Mouse (Mus musculus) left cerebral cortex, postnatal 14 days (tissue): Measurements from ENCODE around the gene Kif1bp. TPM values are rescaled to one million over a fixed set of nuclear protein-coding genes. Genes with fewer than 3 reads are reported as not detected.
A peak's percentile ranks its signal among the peaks of the same experiment; 100 is the strongest.
"Not testable (repeated sequence)": the region's sequence is repeated elsewhere in the genome, so short reads cannot be mapped to it uniquely, and the experiment has no call there.

Source experiments
- DNase-seq, 2 experiments: peaks; one replicate each; pipeline ENCODE4 v3.0.0; 2021 to 2022; ENCODE audit warnings: low spot score in 2 of 2, mixed read lengths in 1 of 2
- intact Hi-C: fragments of 180-260 bp; cut with DNase I; formaldehyde crosslinking; loops from one replicate; pipeline ENCODE4 v1.15.1; 2025
- total RNA-seq, 2 experiments: library from RNA; stranded (reverse); gene quantifications; 2 replicates each; pipeline ENCODE4 v1.2.3; 2021

Kif1bp gene
- total RNA-seq, 2 experiments from 2014 or later, result 167 to 172 TPM

- intact Hi-C loops, result no loop called here
- DNase-seq, result no peak
Observed at GRCm38 (mm10) chr10:62522346-62522950, 55.8 kb downstream of the Kif1bp start.

- DNase-seq, result no peak
- intact Hi-C loops, result no loop called here
Observed at GRCm38 (mm10) chr10:62521763-62522162, 56.5 kb downstream of the Kif1bp start.

DNA sequence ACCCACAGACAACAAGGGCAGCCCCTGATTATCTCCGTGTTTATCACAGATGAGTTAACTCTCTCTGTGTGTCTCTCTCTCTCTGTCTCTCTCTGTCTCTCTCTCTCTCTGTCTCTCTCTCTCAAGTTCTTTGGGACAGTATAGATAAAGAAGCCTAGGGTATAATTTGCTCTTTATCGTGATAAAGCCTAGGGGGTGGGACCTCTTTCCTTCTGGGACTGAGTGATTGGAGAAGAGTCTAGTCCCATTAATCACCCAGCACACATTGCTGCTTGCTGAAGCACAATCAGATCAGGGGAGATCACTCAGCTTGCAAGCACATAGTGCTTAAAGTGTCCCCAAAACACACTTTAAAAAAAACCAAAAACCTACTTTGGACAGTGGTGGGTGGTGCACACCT is 57.3 kb downstream of the Kif1bp start:
- intact Hi-C loops, result no loop called here
- DNase-seq, result no peak

- DNase-seq, result no peak
- intact Hi-C loops, result no loop called here
Observed at GRCm38 (mm10) chr10:62517511-62517910, 60.7 kb downstream of the Kif1bp start.

DNA sequence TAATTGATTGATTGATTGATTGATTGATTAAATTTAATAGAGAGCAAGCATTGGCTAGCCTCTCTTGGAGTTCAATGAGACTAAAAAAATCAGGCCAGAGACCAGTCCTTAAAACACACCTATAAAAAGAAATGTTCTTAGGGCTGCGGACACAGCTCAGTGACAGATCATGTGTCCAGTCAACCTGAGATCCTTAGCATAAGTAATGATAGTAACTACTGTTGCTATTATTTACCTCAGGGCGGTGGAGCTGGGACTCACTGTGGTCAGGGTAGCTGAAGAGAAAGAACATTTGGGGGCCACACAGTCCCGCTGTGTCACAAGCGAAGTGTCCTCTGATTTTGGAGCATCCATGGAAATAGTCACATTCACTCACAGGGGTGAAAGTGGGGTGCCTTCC is 65.4 kb downstream of the Kif1bp start:
- DNase-seq, result no peak
- intact Hi-C loops, result no loop called here

- no peak for DNase-seq
- intact Hi-C loops, result no loop called here
Observed at GRCm38 (mm10) chr10:62511528-62511927, 66.7 kb downstream of the Kif1bp start.

GRCm38 (mm10) chr10:62509032-62509656 is 69.1 kb downstream of the Kif1bp start:
- no peak for DNase-seq
- intact Hi-C loops, result no loop called here

DNA sequence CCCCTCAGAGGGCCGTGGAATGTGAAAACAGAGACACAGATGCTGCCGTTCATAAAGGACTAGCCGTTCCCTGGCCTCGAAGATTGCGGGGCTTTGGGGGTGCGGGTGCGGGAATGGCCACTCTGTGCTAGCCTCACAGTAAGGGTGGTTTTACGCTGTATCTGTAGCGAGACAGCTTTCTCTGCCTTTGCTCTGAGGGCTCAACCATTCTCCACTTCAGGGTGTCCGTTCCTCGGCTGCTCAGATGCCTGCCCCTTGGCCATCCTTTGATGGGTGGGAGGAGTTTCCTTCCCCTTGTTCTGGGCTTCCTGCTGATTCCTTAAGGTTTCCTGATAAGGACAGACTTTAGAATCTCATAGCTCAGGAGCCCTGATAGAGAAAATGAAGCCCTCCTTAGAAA is 69.8 kb downstream of the Kif1bp start:
- DNase-seq, result no peak
- intact Hi-C loops, result no loop called here

- peak in 1 of 2 experiments; percentile 11 for DNase-seq
- intact Hi-C loops, result no loop called here
Observed at GRCm38 (mm10) chr10:62507591-62508308, 70.5 kb downstream of the Kif1bp start.

GRCm38 (mm10) chr10:62507071-62507470 is 71.2 kb downstream of the Kif1bp start:
- intact Hi-C loops, result no loop called here
- DNase-seq, result no peak

DNA sequence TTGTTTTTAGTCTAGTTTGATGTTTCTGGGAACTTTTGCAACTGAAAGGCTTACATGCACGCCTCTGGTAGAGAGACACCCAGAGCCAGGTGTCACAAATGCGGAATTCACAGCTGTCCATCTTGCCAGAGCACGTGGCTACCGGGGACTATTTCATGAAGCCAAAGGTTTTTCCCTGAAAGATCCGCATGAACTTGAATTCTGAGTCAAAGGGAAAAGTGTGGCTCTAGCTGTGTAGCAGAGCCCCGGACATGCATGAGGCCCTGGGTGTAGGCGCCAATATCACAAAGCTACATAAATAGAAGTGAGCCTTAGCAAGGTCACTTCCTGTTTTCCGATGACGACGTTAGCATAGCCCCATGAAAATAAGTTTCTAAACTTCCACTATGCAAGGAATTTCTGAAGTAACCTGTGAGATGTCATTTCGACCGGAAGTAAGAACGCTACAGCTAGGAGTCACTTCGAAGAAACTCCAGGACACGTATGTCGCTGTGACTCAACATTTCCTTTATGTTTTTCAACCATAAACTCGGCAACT is 72.2 kb downstream of the Kif1bp start:
- intact Hi-C loops, result no loop called here

DNA sequence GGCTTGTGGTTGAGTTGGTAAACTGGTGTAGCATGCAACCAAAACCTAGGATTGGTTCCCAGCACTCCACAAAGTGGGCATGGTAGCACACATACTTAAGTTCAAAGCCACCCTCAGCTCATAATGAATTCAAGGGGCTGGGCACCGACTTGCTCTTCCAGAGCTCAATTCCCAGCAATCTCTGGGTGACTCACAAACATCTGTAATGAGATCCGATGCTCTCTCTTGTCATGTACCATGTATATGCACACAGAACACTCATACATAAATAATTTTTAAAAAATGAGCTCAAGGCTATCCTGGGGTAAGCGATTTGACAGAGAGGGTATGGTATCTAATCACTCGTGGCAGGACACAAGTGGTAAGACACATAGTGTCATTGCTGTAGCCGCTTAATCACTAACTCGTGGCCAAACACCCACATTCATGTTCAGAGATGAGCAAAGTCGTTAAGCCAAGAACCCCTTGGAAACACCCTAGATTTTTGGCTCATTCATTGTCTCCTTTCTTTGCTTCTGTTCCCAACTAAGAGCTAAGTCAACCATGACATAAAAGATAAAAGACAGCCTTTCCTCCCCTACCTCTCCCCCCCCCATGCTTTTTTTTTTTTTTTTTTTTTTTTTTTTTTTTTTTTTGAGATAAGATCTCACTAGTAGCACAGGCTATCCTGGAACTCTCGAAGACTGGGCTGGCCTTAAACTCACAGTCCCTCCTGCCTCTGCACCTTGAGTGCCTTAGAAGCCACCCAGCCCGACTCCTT is 72.9 kb downstream of the Kif1bp start:
- no peak for DNase-seq
- intact Hi-C loops, result no loop called here

More for the DNA sequence above, 72.2 kb downstream of the Kif1bp start:
- no peak for DNase-seq

- DNase-seq, result no peak
- intact Hi-C loops, result no loop called here
Observed at GRCm38 (mm10) chr10:62503836-62504628, 74.2 kb downstream of the Kif1bp start.

GRCm38 (mm10) chr10:62503353-62503752 is 74.9 kb downstream of the Kif1bp start:
- intact Hi-C loops, result no loop called here
- no peak for DNase-seq

DNA sequence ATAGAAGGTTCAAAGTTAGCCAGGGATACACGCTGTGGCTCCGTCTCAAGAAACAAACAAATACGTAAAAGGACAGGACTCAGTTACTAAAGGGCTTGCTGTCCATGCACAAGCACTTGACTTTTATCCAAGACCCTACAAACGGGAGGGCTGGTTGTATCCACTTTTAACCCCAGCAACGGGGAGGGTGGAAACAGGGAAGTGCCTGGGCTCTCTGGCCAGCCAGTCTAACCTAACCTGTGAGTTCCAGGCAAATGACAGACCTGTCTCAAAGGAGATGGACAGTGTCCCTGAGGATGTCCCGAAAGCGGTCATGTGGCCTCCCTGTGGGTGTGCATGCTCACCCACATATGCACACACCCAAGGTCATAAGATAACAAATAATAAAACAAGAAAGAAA is 76.3 kb downstream of the Kif1bp start:
- DNase-seq, result no peak
- intact Hi-C loops, result no loop called here

DNA sequence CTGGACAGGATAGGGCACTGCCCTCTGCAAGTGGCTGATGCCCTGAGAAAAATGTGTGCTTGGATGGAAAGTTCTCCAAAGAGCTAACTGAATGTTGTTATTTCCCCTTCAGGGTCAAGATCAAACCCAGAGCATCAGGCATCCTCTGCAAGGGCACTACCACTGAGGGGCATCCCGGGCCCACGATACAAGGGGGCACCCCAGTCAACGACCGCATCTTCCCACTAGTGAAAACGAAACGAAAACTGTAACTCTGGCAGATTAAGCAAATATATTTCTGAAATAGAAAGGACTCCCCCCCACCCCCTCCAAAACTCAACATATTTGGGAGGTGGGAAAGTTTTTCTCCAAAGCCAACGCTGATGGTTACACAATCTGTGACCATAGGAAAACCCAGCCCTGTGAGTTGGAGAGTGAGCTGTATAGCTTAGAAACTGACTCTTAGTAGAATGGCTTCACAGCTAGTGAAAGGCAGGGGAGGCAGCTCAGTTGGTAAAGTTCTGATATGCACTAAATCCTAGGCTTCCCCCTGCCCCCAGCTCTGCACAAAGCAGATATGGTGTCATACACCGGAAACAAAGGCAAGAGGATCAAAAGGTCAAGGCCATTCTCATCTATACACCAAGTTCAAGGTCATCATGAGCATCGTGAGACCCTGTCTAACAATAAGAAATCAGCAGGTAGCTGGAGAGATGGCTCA is 77.2 kb downstream of the Kif1bp start:
- no peak for DNase-seq
- intact Hi-C loops, result loop anchor here (1.0 kb wide), 1 partner anchor 48 kb away; no protein-coding TSS in a partner anchor

DNA sequence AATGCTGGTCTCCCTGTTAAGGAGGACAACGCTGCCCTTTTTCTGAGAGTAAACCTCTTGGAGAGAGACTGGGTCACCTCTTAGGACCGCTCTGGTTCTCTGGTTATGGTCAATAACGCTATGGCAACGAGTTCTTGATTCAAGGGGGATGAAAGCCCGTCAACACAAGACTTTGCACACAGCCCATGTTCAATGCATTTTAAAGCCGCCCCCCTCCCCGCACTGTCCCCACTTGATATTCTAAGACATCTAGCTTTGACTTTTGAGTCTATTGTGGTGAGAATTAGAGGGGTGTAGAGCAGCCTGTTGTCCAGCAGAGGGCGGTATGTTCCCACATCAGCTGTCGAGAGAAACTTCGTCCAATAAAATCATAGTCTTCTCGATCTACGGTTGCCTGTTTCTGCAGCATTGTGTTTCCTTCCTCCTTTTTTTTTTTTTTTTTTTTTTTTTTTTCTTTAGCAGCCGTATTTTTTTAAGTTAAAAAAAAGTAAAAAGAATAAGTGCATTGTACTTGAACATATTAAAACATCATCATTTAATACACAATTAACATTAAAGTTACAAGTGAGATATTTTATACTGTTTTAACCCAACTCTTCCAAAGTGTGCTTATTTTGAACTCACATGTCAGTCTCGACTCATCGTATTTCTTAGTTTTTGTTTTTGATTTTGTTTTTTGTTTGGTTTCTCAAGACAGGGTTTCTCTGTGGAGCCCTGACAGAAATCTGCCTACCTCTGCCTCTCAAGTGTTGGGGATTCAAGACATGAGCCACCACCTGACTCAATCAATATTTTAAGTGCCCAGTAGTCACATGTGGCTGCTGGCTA is 78.0 kb downstream of the Kif1bp start:
- peak; percentile 66 to 73 for DNase-seq
- intact Hi-C loops, result loop anchor here (1.0 kb wide), 1 partner anchor 49 kb away; no protein-coding TSS in a partner anchor

- DNase-seq, intact Hi-C loops: not testable (repeated sequence)
Observed at GRCm38 (mm10) chr10:62491681-62492080, 86.6 kb downstream of the Kif1bp start.
